Mouse (Mus musculus) embryonic fibroblast, embryonic 13.5 days (primary cell): ENCODE data around the gene Gng8. TPM values are rescaled to one million over a fixed set of nuclear protein-coding genes. Genes with fewer than 3 reads are reported as not detected.

Experiments used
- H3K27ac ChIP-seq: 2 replicates; pipeline ENCODE4 v1.5.1; 2012; ENCODE audit warnings: low read length, control low read depth, inconsistent platforms; ENCODE audit not compliant: insufficient read depth
- H3K4me1 ChIP-seq: 2 replicates; pipeline ENCODE4 v1.6.1; 2011; ENCODE audit warnings: low read length; ENCODE audit not compliant: control insufficient read depth, insufficient read depth
- H3K4me3 ChIP-seq: 2 replicates; pipeline ENCODE4 v1.5.1; 2011; ENCODE audit warnings: mild to moderate bottlenecking, control low read depth, low read length; ENCODE audit not compliant: insufficient read depth
- CTCF ChIP-seq: IDR thresholded peaks from 2 replicates; pipeline ENCODE4 v1.5.1; 2011; ENCODE audit warnings: mild to moderate bottlenecking, control low read depth, low read length, moderate library complexity, borderline replicate concordance; ENCODE audit not compliant: insufficient read depth
- POLR2A ChIP-seq: IDR thresholded peaks from 2 replicates; pipeline ENCODE4 v1.6.1; 2011; ENCODE audit warnings: low read depth, mild to moderate bottlenecking, control low read depth, low read length, moderate library complexity
- polyA plus RNA-seq: library from polyadenylated mRNA; stranded (reverse); fragments of >200 nt; gene quantifications from 2 replicates; pipeline ENCODE4 v1.2.4, GENCODE M21; 2011; ENCODE audit warnings: low read depth; ENCODE audit not compliant: missing spikeins, insufficient read length

Gene Gng8
- polyA plus RNA-seq, 1 experiment: 24.7 TPM

DNA sequence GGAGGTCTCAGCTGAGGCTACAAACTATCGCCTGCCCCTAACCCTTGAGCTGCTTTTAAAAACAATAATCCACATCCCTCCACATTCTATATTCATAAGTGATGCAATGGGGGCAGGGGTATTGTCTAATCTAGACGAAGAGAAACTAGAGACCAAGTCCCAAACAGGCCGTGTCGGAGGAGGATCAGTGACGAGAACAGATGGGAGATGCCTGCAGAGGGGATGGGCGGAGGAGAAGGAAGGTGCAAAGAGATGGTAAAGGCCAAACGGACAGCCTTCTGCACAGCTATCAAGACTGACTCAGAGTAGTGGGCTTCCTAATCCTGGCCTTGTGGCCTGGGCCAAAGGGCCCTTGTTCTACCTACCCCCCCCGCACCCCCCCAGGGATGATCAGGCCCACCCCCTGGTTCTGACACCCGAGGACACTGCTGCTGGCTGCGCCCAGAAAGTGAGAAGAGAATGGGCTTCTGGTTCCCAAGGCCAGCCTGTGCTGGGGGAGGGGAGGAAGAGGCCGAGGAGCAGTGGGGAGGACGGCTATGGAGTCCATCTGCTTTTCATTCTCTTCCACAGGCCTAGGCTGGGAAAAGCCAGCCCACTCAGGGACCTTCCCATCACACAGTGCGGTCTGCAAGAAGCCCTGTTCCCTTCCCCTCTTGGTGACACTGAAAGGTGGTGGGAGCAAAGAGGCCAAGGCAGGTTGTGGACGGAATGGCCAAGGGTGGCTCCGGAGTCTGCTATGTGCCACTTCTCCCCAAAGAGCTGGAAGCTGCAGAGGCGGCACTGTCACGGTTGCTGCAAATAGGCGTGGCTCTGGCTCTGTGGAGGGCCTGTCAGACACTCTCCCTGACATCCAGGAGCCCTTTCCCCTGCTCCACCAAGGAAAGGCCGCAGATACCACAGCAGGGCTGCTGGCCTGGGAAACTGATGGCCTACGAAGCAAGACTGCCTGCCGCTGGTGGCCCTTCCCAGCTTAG lies 29.5 kb downstream of the Gng8 start:
- TF ChIP-seq POLR2A (no peak), CTCF (no peak)
- peak overlapping the region; percentile 13 for H3K4me3 ChIP-seq
- peak overlapping the region; percentile 31; the same call in 1 of the 2 replicates for H3K27ac ChIP-seq
- H3K4me1 ChIP-seq: peaks cover 11% of the 10 kb centered on the region; the same call in 1 of the 2 replicates

DNA sequence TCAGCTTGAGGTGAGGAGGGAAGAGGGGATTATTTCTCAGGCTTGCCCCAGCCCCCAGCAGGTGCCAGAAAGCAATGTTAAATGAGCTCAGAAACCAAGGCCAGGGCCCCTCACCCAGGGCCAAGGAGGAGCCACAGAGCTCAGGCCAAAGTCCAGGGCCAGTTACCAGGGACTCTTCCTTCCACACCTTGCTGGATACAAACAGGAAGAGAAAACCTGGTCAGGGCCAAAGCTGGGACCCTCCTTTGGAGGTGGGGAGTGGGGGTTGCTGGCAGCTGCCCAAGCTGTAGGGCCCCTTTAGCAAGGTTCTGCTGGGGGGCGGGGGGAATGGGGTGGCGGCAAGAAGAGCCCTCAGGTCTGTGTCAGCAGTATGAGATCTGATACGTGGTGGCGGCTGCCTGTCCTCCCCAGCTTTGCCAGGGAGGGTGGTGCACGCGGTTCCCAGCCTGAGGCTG lies 30.3 kb downstream of the Gng8 start:
- TF ChIP-seq POLR2A (no peak), CTCF (no peak)
- peaks cover 11% of the 10 kb centered on the region; the same call in 1 of the 2 replicates for H3K4me1 ChIP-seq
- peak overlapping the region; percentile 31 for H3K27ac ChIP-seq
- peak overlapping the region; percentile 13 for H3K4me3 ChIP-seq

DNA sequence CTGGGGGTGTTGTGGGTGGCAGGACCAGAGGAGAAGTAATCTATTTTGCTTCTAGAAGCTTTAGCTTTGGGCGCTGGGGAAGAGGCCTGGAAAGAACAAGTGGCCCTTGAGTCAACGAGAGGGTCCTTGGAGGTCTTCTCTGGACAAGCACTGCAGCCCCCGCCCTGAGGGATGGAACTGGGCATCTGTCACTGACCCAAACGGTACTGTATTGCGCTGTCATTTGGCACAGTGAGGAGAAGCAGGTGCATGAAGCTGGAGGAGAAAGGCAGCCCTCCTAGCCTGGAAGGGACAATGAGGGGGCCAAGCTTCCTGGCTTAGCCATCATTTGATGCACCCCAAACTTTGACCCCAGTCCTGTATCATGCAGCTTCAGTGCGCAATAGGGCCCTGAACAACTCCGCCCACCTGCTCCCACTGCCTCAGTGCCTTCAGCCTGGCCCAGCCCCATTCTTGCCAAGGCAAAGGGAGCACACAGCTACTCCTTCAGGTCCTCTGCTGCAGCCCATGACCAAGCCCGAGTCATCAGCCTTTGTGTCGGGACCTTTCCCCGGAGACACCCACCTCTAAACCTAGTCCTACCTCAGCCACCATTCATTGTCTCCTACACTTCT lies 30.9 kb downstream of the Gng8 start:
- H3K4me3 ChIP-seq: peak overlapping the region; percentile 100
- H3K27ac ChIP-seq: no peak overlapping the region
- H3K4me1 ChIP-seq: peaks cover 11% of the 10 kb centered on the region; the same call in 1 of the 2 replicates
- peak; percentile 75 for TF ChIP-seq POLR2A
- no peak for TF ChIP-seq CTCF

DNA sequence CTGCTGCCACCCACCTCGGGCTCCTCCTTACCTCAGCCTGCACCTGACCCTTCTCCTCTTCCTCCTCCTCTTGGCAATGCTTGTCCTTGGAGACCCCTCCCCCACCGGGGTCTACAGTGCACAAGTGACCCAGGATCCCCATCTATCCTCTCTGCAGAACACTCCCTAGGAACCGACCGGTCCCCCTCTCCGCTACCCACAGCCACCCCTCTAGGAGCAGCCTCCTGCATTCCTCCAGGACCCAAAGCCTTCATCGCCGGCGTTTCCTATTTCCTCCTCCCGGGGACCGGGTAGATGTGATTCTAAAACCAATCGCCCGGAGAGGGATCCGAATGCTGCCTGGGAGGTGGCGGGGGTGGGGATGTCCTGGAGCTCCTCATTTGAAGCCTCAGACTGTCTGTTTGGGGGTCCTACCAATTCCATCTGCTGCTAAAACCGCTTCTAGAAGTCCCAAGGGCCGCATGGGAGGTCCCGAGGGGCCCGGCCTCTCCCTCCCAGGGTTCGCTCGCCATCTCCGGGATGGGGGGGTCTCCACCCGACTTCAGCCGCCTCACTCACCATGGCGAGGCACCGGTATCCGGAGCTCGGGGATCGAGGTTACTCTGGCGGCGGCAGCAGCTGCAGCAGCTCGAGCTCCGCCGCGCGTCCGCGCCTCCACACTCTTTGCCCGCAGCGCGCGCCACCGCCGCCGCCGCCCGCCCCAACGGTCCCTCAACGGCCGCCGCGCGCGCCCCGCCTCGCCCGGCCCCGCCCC lies 31.9 kb downstream of the Gng8 start:
- TF ChIP-seq POLR2A: peak; percentile 73
- TF ChIP-seq CTCF: no peak
- H3K4me1 ChIP-seq: peaks cover 11% of the 10 kb centered on the region; the same call in 1 of the 2 replicates
- H3K4me3 ChIP-seq: peak overlapping the region; percentile 100
- peak overlapping the region; percentile 78 for H3K27ac ChIP-seq

DNA sequence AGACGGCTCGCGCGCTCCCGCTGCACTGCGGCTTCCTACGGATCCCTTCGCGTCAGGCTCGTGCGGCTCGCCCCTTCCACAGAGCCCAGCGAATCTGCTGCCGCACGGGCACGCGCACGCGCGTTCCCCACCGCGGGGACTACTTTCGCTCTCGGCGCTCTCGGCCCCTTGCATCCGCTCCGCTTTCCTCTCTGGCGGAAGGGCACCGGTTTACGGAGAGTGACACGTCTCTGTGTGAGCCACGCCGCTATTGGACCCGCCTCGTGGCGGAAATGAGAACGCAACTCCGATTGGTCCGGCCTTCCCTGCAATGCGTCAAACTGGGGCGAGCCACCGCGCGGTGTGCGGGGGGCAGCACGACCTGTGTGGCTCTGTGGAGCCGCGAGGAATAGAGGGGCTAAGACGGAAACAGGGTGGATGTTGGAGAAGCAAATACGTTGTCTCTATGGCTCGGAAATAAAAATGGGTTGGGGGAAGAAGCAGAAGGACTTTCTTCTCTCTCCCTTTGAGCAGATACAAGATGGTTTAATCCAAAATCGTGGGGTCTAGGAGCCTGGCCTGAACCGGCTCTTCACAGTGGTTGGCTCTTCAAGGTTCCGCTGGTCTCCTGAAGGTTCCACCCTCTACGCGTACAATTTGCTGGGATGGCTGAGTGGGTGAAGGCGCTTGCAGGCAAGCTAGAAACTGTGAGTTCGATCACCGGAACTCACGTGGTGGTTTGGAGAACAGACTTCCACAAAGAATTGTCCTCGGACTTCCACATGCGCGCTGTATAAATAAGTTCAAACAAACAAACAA lies 32.6 kb downstream of the Gng8 start, which contains the start of gene Calm3:
Calm3 (minus strand) TSS at position 78 of the 798 bp plus-strand sequence.
- H3K4me1 ChIP-seq: peaks cover 11% of the 10 kb centered on the region; the same call in 1 of the 2 replicates
- no peak for TF ChIP-seq CTCF
- peak; percentile 81 for TF ChIP-seq POLR2A
- H3K4me3 ChIP-seq: peak within 1 kb of the TSS; percentile 100
- H3K27ac ChIP-seq: peak within 1 kb of the TSS; percentile 90

DNA sequence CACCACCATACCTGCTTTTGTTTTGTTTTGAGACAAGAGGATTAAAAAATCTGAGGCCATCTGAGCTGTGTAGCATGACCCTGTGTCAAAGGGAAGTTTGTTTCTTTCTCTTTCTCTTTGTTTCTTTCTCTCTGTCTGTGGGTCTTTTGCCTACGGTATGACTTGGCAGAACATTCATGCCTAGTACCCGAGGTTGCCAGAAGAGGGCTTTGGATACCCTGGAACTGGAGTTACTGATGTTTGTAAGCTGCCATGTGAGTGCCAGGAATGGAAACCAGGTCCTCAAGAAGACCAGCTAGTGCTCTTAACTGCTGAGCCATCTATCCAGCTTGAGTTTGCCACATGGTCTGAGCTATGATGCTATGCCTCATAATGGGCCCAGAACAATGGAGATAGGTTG lies 36.8 kb downstream of the Gng8 start:
- Histone ChIP-seq H3K4me3 (no peak overlapping the region), H3K4me1 (no peaks in the 10 kb centered on the region), H3K27ac (no peak overlapping the region)
- TF ChIP-seq POLR2A: no peak
- no peak for TF ChIP-seq CTCF

DNA sequence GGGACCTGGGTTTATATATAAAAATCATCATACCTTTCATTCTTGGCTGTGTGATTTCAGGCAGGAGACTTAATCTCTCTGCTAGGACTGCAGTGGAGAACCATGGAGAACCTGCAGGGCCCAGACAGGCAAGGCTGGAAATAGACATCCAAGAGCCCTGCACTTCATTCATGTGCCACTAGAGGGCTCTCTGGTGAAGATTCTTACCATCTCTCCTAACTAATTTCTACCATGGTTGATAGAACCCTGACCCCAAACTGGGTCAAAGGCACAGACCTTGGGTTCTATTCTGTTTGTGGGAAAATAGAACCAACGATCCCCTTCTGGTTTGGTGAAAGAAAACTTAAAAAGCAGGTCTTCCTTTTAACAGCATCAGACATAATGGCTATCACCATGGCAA lies 39.3 kb downstream of the Gng8 start:
- no peak overlapping the region for H3K27ac ChIP-seq
- H3K4me1 ChIP-seq: no peaks in the 10 kb centered on the region
- no peak for TF ChIP-seq CTCF
- TF ChIP-seq POLR2A: no peak
- no peak overlapping the region for H3K4me3 ChIP-seq

DNA sequence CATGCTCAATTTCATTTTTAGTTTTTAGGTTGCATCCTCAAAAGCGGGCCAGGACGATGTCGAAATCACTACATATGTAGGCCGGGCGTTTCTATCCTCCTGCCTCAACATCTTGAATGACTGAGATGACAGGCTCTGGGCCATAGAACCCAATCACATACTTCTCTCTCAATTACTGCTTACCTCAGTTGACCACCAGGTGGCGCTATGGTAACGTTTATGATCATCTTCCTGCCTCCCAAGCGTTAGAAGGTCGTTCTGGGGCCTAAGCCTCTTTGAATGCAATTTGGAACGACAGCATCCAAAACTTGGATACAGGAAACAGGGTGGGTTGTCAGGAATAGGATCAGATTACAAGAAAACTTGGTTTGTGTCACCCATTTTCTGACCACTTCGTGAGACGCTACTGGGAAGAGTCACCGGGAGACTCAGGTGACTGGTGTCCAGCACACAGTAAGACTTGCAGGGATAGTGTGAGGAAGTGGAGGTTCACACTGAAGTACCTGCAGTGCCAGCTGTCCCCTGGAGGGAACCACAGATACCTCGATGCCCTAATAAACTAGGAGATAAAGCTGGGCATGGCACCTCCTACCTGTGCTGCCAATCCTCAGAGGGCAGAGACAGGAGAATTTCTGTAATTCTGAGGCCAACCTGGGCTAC lies 40.5 kb downstream of the Gng8 start:
- Histone ChIP-seq H3K27ac (no peak overlapping the region), H3K4me3 (no peak overlapping the region), H3K4me1 (no peaks in the 10 kb centered on the region)
- TF ChIP-seq CTCF: 0 out of 2 replicates have a peak, but pooled peaks have one; percentile 15
- no peak for TF ChIP-seq POLR2A
